Mouse (Mus musculus) neutrophil, adult 5-6 weeks (primary cell): ENCODE results near the gene Dnm2. TPM values are rescaled to one million over a fixed set of nuclear protein-coding genes. Genes with fewer than 3 reads are reported as not detected.
A peak's percentile ranks its signal among the peaks of the same experiment; 100 is the strongest.
"Not testable (repeated sequence)": the region's sequence is repeated elsewhere in the genome, so short reads cannot be mapped to it uniquely, and the experiment has no call there.

Experiments used
- ATAC-seq: fragments of 151-379, 151-347 bp; 2 replicates; pipeline ENCODE4 v1.8.0; 2017; ENCODE audit warnings: mild to moderate bottlenecking, moderate TSS enrichment; ENCODE audit not compliant: insufficient number of reproducible peaks, poor library complexity, low FRiP score, severe bottlenecking; ENCODE audit errors: extremely low read depth
- total RNA-seq: library from RNA; stranded (forward); fragments of 200-1000 nt; gene quantifications from 2 replicates; pipeline ENCODE4 v1.2.3, GENCODE M21; 2017

Gene Dnm2
- total RNA-seq, 1 experiment from 2014 or later: 340 TPM

GRCm38 (mm10) chr9:21525937-21526633, 101.4 kb downstream of the Dnm2 start, which contains the start of gene AB124611:
Gene AB124611 (plus strand): TSS chr9:21526176.
- ATAC-seq: peak; percentile 81

- no peak for ATAC-seq
Measured at GRCm38 (mm10) chr9:21526634-21526944, 101.9 kb downstream of the Dnm2 start.

GRCm38 (mm10) chr9:21527100-21527801, 102.5 kb downstream of the Dnm2 start:
- no peak for ATAC-seq

- peak; percentile 58 for ATAC-seq
Measured at GRCm38 (mm10) chr9:21527917-21528324, 103.2 kb downstream of the Dnm2 start.

GRCm38 (mm10) chr9:21536501-21536900, 111.8 kb downstream of the Dnm2 start:
- ATAC-seq: no peak

GRCm38 (mm10) chr9:21537009-21537408, 112.3 kb downstream of the Dnm2 start:
- no peak for ATAC-seq

GRCm38 (mm10) chr9:21539981-21540753, 115.5 kb downstream of the Dnm2 start:
- ATAC-seq: no peak

GRCm38 (mm10) chr9:21542001-21542400, 117.3 kb downstream of the Dnm2 start:
- not testable (repeated sequence) for ATAC-seq

GRCm38 (mm10) chr9:21545351-21545915, 120.7 kb downstream of the Dnm2 start:
- no peak for ATAC-seq

- peak; percentile 84 for ATAC-seq
Measured at GRCm38 (mm10) chr9:21545916-21546788, 121.4 kb downstream of the Dnm2 start.

GRCm38 (mm10) chr9:21546789-21547074, 122.0 kb downstream of the Dnm2 start, which contains the start of gene Carm1:
Gene Carm1 (plus strand): TSS chr9:21546894.
- ATAC-seq: no peak

GRCm38 (mm10) chr9:21547075-21547941, 122.6 kb downstream of the Dnm2 start:
- ATAC-seq: no peak

- no peak for ATAC-seq
Measured at GRCm38 (mm10) chr9:21551049-21551448, 126.3 kb downstream of the Dnm2 start.

GRCm38 (mm10) chr9:21553607-21554273, 129.0 kb downstream of the Dnm2 start:
- ATAC-seq: no peak

GRCm38 (mm10) chr9:21555198-21555742, 130.6 kb downstream of the Dnm2 start:
- no peak for ATAC-seq

GRCm38 (mm10) chr9:21556996-21557395, 132.3 kb downstream of the Dnm2 start:
- no peak for ATAC-seq
